8 mouse cellular contexts compared by ENCODE assay signal in the genomic region with DNA sequence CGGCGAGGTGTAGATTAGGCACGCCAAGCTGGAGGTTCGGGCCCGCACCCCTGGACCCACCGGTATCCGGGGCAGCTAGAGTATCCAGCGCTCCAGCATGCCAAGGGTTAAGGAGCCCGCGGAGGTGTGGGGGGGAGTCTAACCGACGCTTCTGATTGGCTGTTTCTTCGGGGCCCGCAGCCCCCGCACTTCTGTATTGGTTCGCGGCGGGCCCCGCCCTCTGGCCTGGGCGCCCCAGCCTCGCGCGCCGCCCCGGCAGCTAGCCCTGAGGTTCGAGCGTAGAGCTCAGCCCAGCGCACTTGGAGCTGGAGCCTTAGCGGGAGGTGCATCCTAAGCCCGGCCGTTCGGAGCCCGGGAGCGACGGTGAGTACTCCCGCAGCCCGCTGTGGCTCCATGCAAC. TPM values are rescaled to one million over a fixed set of nuclear protein-coding genes. Genes with fewer than 3 reads are reported as not detected.
A peak's percentile ranks its signal among the peaks of the same experiment; 100 is the strongest.
DNase-seq lines count a peak whose midpoint lies in the region; ATAC-seq lines count a peak whose summit lies in the region.

A gene (plus strand): TSS at position 219 of the 400 bp plus-strand sequence.

- no peaks in the 10 kb centered on the region for H3K27me3 ChIP-seq in intestine, embryonic 14.5 days (replicated peaks; ENCODE audit: control insufficient read depth, insufficient read depth, low read length)

- peak within 1 kb of the TSS; percentile 85 for H3K9ac ChIP-seq in intestine, embryonic 14.5 days (ENCODE audit: low read length)

- DNase-seq in adrenal gland, adult 8-10 months = peak; percentile 89
- DNase-seq in embryo, embryonic 11.5 days (ENCODE audit: low read depth, low spot score) = peak; percentile 80
- DNase-seq in gastrocnemius, postnatal 36 days = peak; percentile 87 to 88
- DNase-seq in intestine, embryonic 14.5 days (ENCODE audit: low spot score) = no peak
- DNase-seq in left cerebral cortex, postnatal 10 days (ENCODE audit: extremely low spot score in 1 of 2, low spot score in 2 of 2) = peak; percentile 90 to 94
- peak; percentile 90 for DNase-seq in right cerebral cortex, postnatal 14 days
- DNase-seq in urinary bladder, postnatal 25 days (ENCODE audit: low spot score) = peak; percentile 88

- peak within 1 kb of the TSS; percentile 79 for H3K27ac ChIP-seq in intestine, embryonic 14.5 days (ENCODE audit: low read depth)

- peak; percentile 91 for ATAC-seq in intestine, embryonic 14.5 days (replicated peaks; ENCODE audit: low FRiP score, low TSS enrichment, low read depth)
- ATAC-seq in megakaryocyte progenitor cell, adult 5-6 weeks (replicated peaks; ENCODE audit: poor library complexity) = peak; percentile 84

- intact Hi-C loops in gastrocnemius, postnatal 36 days (cut with DNase I) = no loop called here
- intact Hi-C loops in left cerebral cortex, postnatal 10 days (cut with DNase I) = no loop called here

- no peaks in the 10 kb centered on the region for H3K36me3 ChIP-seq in intestine, embryonic 14.5 days (ENCODE audit: control insufficient read depth, insufficient read depth, low read length)

- H3K4me2 ChIP-seq in intestine, embryonic 14.5 days (ENCODE audit: low read length) = peak within 1 kb of the TSS; percentile 64

- peaks cover 40% of the 10 kb centered on the region for H3K4me1 ChIP-seq in intestine, embryonic 14.5 days (replicated peaks; ENCODE audit: control insufficient read depth, insufficient read depth, low read length)

- no peaks in the 10 kb centered on the region for H3K9me3 ChIP-seq in intestine, embryonic 14.5 days (ENCODE audit: control insufficient read depth, low read length)

- H3K4me3 ChIP-seq in intestine, embryonic 14.5 days (ENCODE audit: low read depth, low read length) = peak within 1 kb of the TSS; percentile 84

- WGBS in intestine, embryonic 14.5 days = 1% methylated on average over 37 of the region's 37 CpGs

RNA-seq across cellular contexts. Expression of the gene that starts here (rescaled TPM):
- total RNA-seq in adrenal gland, adult 8-10 months (2022) = 100 to 1,000 TPM; 248 to 380 (median 315) TPM
- total RNA-seq in gastrocnemius, postnatal 36 days (2021) = 10 to 100 TPM; 57.9 to 67.9 TPM
- polyA plus RNA-seq in intestine, embryonic 14.5 days (2014; fragmentation: Nextera tagmentation; extraction: Ambion mirVana) = 94.2 and 96.9 TPM in 2 replicates
- 10 to 100 TPM; 58.6 to 65.2 TPM for total RNA-seq in left cerebral cortex, postnatal 10 days (2021)
- 6.2 and 7.3 TPM in 2 replicates for total RNA-seq in megakaryocyte progenitor cell, adult 5-6 weeks (2015)
- total RNA-seq in megakaryocyte progenitor cell, adult 5-6 weeks (2017) = 2.9 and 3.2 TPM in 2 replicates

Comparison
In these comparisons a context has a peak if more than half of its experiments do, and no peak if none do; other contexts are left out.
1. RNA of the gene that starts here (total RNA-seq): 248 to 380 TPM in adrenal gland, adult 8-10 months, 57.9 to 67.9 TPM in gastrocnemius, postnatal 36 days and 58.6 to 65.2 TPM in left cerebral cortex, postnatal 10 days; 2.9 to 7.3 TPM in megakaryocyte progenitor cell, adult 5-6 weeks; every median in the first group is over 4 times any median in the second.